Mouse (Mus musculus) stomach, postnatal 0 days (tissue): ENCODE measurements around the gene Fen1.

ENCODE experiments used
- CTCF ChIP-seq: IDR thresholded peaks from 2 replicates; pipeline ENCODE4 v1.5.1; 2016; ENCODE audit warnings: antibody characterized with exemption, low read depth, mild to moderate bottlenecking, moderate library complexity
- EP300 ChIP-seq: optimal IDR thresholded peaks from 2 replicates; pipeline ENCODE3; 2016; ENCODE audit warnings: antibody characterized with exemption

- TF ChIP-seq CTCF (no peak), EP300 (no peak)
Observed at GRCm38 (mm10) chr19:10239419-10239818, 35.5 kb upstream of the Fen1 start.
